Mouse (Mus musculus) stomach, postnatal 0 days (tissue): Measurements from ENCODE around the gene Adgrl2.

Experiments used
- CTCF ChIP-seq: IDR thresholded peaks from 2 replicates; pipeline ENCODE4 v1.5.1; 2016; ENCODE audit warnings: antibody characterized with exemption, low read depth, mild to moderate bottlenecking, moderate library complexity
- EP300 ChIP-seq: optimal IDR thresholded peaks from 2 replicates; pipeline ENCODE3; 2016; ENCODE audit warnings: antibody characterized with exemption

DNA sequence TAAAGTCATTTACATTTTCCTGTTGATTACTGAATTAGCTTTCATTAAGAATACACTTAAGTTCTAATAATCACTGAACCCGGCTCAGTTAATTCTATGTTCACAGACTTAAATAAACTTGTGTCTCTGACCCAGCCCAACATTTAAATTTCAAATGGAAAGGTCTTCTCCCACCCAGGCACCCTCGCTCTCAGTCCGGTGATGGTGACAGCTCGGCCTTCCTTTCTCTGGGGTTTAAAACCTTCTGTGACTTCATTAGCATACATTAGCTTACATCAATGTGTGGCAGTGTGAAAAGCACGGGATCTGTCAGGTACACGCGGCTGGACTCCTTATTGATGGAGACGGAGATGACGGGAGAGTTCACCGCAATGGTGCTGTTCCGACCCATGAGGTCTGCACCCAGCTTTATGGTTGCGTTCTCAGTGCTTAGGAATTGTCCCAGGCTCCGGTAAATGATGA is 151.5 kb downstream of the Adgrl2 start:
- no peak for TF ChIP-seq EP300
- TF ChIP-seq CTCF, result no peak
